Comparison of ENCODE assay signal across 19 mouse cellular contexts in the genomic region with DNA sequence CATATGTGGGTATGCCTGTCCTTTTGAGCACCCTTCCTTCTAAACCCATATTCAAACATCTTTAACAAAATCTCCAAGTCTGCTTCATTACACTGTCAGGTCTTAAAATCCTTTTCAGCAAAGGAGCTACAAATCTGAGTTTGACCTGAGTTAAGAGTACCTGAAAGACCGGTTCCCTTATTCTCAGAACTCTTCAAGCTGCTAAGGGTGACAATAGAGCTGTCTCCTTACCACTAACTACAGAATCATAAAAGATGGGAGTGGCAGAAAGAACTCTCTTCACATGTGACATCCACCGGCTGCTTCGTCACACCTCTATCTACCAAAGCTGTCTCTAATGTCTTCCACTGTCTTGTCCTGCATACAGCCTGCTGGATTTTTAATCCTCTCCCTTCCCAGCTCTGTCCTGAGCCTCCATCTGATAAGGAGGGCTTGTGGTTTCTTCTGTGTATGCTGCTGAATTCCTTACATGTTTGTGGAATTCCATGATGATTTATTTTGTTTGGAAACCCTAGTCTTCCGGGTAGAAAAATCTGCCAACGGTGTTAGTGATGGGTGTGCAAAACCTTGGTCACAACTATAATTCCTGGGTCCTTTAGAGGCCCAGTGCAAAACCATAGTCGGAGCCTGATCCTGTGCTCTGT.
A peak's percentile ranks its signal among the peaks of the same experiment; 100 is the strongest.
DNase-seq lines count a peak whose midpoint lies in the region; ATAC-seq lines count a peak whose summit lies in the region.
"Had no signal": no experiment of that assay in that cellular context is flagged by ENCODE, and none has a peak within 500 bp of the region (broad histone marks: within the 10 kb centered on the region; RNA-seq: fewer than 3 reads in every experiment).

No protein-coding gene starts in this region.

- no peak overlapping the region for H3K27ac ChIP-seq in embryonic facial prominence, embryonic 14.5 days (replicated peaks; ENCODE audit: low read depth, low read length)
- no peak overlapping the region for H3K27ac ChIP-seq in forebrain, embryonic 14.5 days (ENCODE audit: low read depth, low read length)
- H3K27ac ChIP-seq: embryonic facial prominence, embryonic 12.5 days; hindbrain, embryonic 12.5 days; left cerebral cortex, adult 2 months; midbrain, embryonic 15.5 days; neural tube, embryonic 15.5 days had no signal

- WGBS in embryonic facial prominence, embryonic 14.5 days: 56% methylated on average over 6 of the region's 6 CpGs
- 86% methylated on average over 6 of the region's 6 CpGs for WGBS in forebrain, embryonic 14.5 days

- no peak overlapping the region for H3K9ac ChIP-seq in embryonic facial prominence, embryonic 14.5 days (ENCODE audit: low read depth, low read length)
- H3K9ac ChIP-seq in forebrain, embryonic 14.5 days (ENCODE audit: low read length): no peak overlapping the region
- H3K9ac ChIP-seq: embryonic facial prominence, embryonic 12.5 days; heart, embryonic 12.5 days; hindbrain, embryonic 12.5 days; midbrain, embryonic 15.5 days; neural tube, embryonic 15.5 days had no signal

- DNase-seq in heart, adult 11 months: peak; percentile 30
- DNase-seq in heart, adult 9 months (ENCODE audit: low spot score in 2 of 2): no peak
- peak; percentile 3 for DNase-seq in kidney, postnatal 14 days
- no peak for DNase-seq in kidney, postnatal 25 days
- peak; percentile 67 for DNase-seq in 3134 (ENCODE audit: extremely low read depth, insufficient read length, low spot score)
- peak; percentile 71 for DNase-seq in embryonic facial prominence, embryonic 14.5 days (ENCODE audit: low spot score)
- DNase-seq in spleen, postnatal 4 days (ENCODE audit: low spot score in 2 of 2): no peak
- no peak for DNase-seq in forebrain, embryonic 14.5 days (ENCODE audit: low spot score)
- DNase-seq: adrenal gland, adult 2 months; cerebellum, adult 8-10 months; heart, postnatal 14 days; left cerebral cortex, postnatal 4 days; liver had no signal

- no peaks in the 10 kb centered on the region for H3K36me3 ChIP-seq in embryonic facial prominence, embryonic 14.5 days (ENCODE audit: control insufficient read depth, insufficient read depth, low read length)
- no peaks in the 10 kb centered on the region for H3K36me3 ChIP-seq in forebrain, embryonic 14.5 days (ENCODE audit: control insufficient read depth, insufficient read depth, low read length)
- H3K36me3 ChIP-seq: embryonic facial prominence, embryonic 12.5 days; heart, embryonic 12.5 days; hindbrain, embryonic 12.5 days; midbrain, embryonic 15.5 days; neural tube, embryonic 15.5 days had no signal

- peak; percentile 30; the same call in 1 of the 2 replicates for ATAC-seq in embryonic facial prominence, embryonic 14.5 days (ENCODE audit: low read depth)
- ATAC-seq in forebrain, embryonic 14.5 days: no peak
- ATAC-seq: midbrain, embryonic 15.5 days had no signal

- no peak overlapping the region for H3K4me3 ChIP-seq in embryonic facial prominence, embryonic 14.5 days (ENCODE audit: low read depth, low read length)
- H3K4me3 ChIP-seq in forebrain, embryonic 14.5 days (ENCODE audit: low read depth, low read length): no peak overlapping the region
- H3K4me3 ChIP-seq: embryonic facial prominence, embryonic 12.5 days; heart, embryonic 12.5 days; hindbrain, embryonic 12.5 days; left cerebral cortex, adult 2 months; midbrain, embryonic 15.5 days; neural tube, embryonic 15.5 days had no signal

- no peak overlapping the region for H3K4me2 ChIP-seq in embryonic facial prominence, embryonic 14.5 days (ENCODE audit: low read depth, low read length)
- no peak overlapping the region for H3K4me2 ChIP-seq in forebrain, embryonic 14.5 days (ENCODE audit: low read length)
- H3K4me2 ChIP-seq: embryonic facial prominence, embryonic 12.5 days; heart, embryonic 12.5 days; hindbrain, embryonic 12.5 days; midbrain, embryonic 15.5 days; neural tube, embryonic 15.5 days had no signal

- peaks cover 5% of the 10 kb centered on the region; the same call in 1 of the 2 replicates for H3K4me1 ChIP-seq in embryonic facial prominence, embryonic 14.5 days (ENCODE audit: control insufficient read depth, insufficient read depth, low read length)
- H3K4me1 ChIP-seq in forebrain, embryonic 14.5 days (ENCODE audit: control insufficient read depth, insufficient read depth, low read length): no peaks in the 10 kb centered on the region
- H3K4me1 ChIP-seq: embryonic facial prominence, embryonic 12.5 days; hindbrain, embryonic 12.5 days; midbrain, embryonic 15.5 days; neural tube, embryonic 15.5 days had no signal

- H3K9me3 ChIP-seq in embryonic facial prominence, embryonic 14.5 days (ENCODE audit: control insufficient read depth, low read length): no peaks in the 10 kb centered on the region
- H3K9me3 ChIP-seq in forebrain, embryonic 14.5 days (replicated peaks; ENCODE audit: control insufficient read depth, low read length): no peaks in the 10 kb centered on the region
- H3K9me3 ChIP-seq: embryonic facial prominence, embryonic 12.5 days; hindbrain, embryonic 12.5 days; midbrain, embryonic 15.5 days; neural tube, embryonic 15.5 days had no signal

- no peaks in the 10 kb centered on the region for H3K27me3 ChIP-seq in embryonic facial prominence, embryonic 14.5 days (replicated peaks; ENCODE audit: control insufficient read depth, insufficient read depth, low read length)
- no peaks in the 10 kb centered on the region for H3K27me3 ChIP-seq in forebrain, embryonic 14.5 days (replicated peaks; ENCODE audit: control insufficient read depth, insufficient read depth, low read length)
- H3K27me3 ChIP-seq: embryonic facial prominence, embryonic 12.5 days; heart, embryonic 12.5 days; hindbrain, embryonic 12.5 days; midbrain, embryonic 15.5 days; neural tube, embryonic 15.5 days had no signal

Comparison
In these comparisons a context has a peak if more than half of its experiments do, and no peak if none do; other contexts are left out.
1. DNase-seq: peak in heart, adult 11 months (single experiment), kidney, postnatal 14 days (single experiment), 3134 (single experiment) and embryonic facial prominence, embryonic 14.5 days (single experiment); none in heart, adult 9 months (0 of 2), kidney, postnatal 25 days (0 of 2), spleen, postnatal 4 days (0 of 2) and forebrain, embryonic 14.5 days (single experiment).